Mouse (Mus musculus) stomach, postnatal 0 days (tissue): ENCODE results near the gene Trmt10a.

Experiments
- CTCF ChIP-seq: IDR thresholded peaks from 2 replicates; pipeline ENCODE4 v1.5.1; 2016; ENCODE audit warnings: antibody characterized with exemption, low read depth, mild to moderate bottlenecking, moderate library complexity
- EP300 ChIP-seq: optimal IDR thresholded peaks from 2 replicates; pipeline ENCODE3; 2016; ENCODE audit warnings: antibody characterized with exemption

DNA sequence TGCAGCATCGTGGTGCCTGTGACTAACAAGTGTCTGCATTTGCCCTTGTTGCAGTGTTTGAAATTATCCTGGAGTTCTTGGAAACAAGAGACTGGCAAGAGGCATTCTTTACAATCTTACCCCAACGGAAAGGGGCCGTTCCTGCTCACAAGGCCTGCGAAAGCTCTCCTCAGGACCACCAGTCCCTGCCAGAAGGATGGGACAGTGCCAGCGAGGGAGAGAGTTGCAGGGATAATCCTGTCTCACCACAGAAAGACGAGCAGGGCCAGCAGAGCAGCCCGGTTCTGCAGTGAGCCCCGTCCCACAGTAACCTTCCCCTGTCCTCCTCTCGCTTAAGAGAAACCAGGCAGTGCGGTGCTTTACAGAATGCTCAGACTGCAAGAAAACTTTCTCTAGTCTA lies 13.4 kb downstream of the Trmt10a start:
- TF ChIP-seq EP300, result no peak
- TF ChIP-seq CTCF, result no peak
